Mouse (Mus musculus): ENCODE measurements around the gene St14.
"Not testable (repeated sequence)": the region's sequence is repeated elsewhere in the genome, so short reads cannot be mapped to it uniquely, and the experiment has no call there.

The St14 gene

GRCm38 (mm10) chr9:31086085-31086753 is 45.4 kb downstream of the St14 start:
- no peak for DNase-seq (ENCODE audit: low read depth)

GRCm38 (mm10) chr9:31085556-31085955 is 46.1 kb downstream of the St14 start:
- DNase-seq (ENCODE audit: low read depth), result no peak

- no peak for DNase-seq (ENCODE audit: low read depth)
Measured at GRCm38 (mm10) chr9:31082771-31083170, 48.9 kb downstream of the St14 start.

GRCm38 (mm10) chr9:31082054-31082666 is 49.5 kb downstream of the St14 start:
- peak; percentile 18 for DNase-seq (ENCODE audit: low read depth)

GRCm38 (mm10) chr9:31080726-31081125 is 50.9 kb downstream of the St14 start:
- DNase-seq (ENCODE audit: low read depth), result no peak

GRCm38 (mm10) chr9:31074836-31075235 is 56.8 kb downstream of the St14 start:
- no peak for DNase-seq (ENCODE audit: low read depth)

- no peak for DNase-seq (ENCODE audit: low read depth)
Measured at GRCm38 (mm10) chr9:31073797-31074196, 57.9 kb downstream of the St14 start.

- DNase-seq (ENCODE audit: low read depth), result no peak
Measured at GRCm38 (mm10) chr9:31072256-31072655, 59.4 kb downstream of the St14 start.

- no peak for DNase-seq (ENCODE audit: low read depth)
Measured at GRCm38 (mm10) chr9:31070706-31071105, 60.9 kb downstream of the St14 start.

GRCm38 (mm10) chr9:31058723-31059122 is 72.9 kb downstream of the St14 start:
- no peak for DNase-seq (ENCODE audit: low read depth)

GRCm38 (mm10) chr9:31051509-31051908 is 80.1 kb downstream of the St14 start:
- DNase-seq (ENCODE audit: low read depth), result not testable (repeated sequence)

- DNase-seq (ENCODE audit: low read depth), result no peak
Measured at GRCm38 (mm10) chr9:31050208-31050607, 81.4 kb downstream of the St14 start.
